Mouse (Mus musculus) cerebellum, postnatal 4 days (tissue): ENCODE results near the gene Cd70.
"Not testable (repeated sequence)": the region's sequence is repeated elsewhere in the genome, so short reads cannot be mapped to it uniquely, and the experiment has no call there.

Source experiments
- DNase-seq, 2 experiments: peaks; one replicate each; pipeline ENCODE4 v3.0.0; 2022; ENCODE audit warnings: low spot score in 2 of 2, mixed read lengths in 1 of 2

The Cd70 gene

DNA sequence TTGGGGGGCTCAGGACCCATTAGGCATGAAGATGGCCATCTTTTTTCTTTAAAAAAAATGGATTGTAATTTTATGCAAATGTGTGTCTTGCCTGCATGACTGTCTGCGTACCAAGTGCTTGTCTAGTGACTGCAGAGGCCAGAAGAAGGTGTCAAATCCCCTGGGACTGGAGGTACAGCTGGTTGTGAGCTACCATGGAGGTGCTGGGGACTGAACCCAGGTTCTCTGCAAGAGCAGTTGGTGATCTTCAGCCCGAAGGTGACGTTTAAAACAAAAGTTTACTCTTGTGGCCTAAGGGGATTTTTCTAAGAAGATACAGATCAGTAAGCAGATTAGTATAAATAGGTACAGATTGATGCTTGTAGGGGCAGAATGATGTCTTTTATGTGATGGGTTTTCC lies 13.9 kb downstream of the Cd70 start:
- DNase-seq: no peak

DNA sequence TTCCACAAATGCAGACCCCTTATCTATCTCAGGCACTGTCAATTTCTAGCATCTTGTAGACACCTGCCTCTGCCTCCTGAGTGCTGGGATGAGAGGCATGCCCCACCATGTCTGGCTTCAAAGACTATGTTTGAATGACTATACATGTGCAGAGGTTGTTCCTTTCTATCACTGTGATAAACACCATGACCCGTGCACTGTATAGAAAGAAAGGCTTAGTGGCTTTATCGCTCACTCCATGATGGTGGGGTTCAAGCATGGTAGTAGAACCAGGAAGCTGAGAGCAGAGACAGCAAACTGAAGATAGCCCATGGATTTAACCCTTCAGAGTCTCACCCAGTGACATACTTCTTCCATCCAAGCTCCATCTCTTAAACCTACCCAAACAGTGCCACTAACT lies 14.9 kb downstream of the Cd70 start:
- no peak for DNase-seq

DNA sequence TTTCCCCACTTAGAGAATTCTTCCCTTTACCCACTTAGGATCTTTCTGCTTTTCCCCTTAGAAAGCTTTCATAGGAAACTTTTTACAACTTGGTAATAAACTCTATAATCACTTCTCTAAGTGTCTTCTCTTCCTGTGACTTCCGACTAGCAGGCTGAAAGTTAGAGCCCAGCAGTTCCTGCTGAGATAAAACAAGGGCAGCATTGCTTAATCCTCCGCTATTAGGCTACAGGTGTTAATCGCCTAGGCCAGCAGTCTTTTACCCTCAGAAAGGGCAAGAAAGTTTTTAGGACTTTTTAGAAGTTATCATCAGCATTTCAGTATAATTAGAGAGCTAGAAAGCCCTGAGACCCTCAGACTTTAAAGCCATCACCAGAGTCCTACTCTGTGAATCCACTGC lies 15.6 kb downstream of the Cd70 start:
- not testable (repeated sequence) for DNase-seq

DNA sequence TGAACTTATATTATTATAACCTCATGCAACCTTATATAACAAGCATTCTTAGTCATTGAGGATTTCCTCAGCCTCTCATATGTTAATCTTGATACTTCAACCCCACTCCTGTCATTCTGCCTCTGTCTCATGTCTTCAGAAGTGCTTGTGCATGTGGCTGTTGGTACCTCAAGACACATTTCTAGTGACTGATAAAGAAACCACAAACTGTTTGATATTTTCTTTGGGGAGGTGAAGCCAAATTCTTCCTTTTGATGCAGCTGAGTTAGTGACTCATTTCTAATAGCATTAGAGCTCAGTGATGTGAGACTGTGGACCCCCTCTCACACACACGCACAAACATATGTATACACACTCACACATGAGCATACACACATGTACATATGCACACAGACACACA lies 17.8 kb downstream of the Cd70 start:
- no peak for DNase-seq

DNA sequence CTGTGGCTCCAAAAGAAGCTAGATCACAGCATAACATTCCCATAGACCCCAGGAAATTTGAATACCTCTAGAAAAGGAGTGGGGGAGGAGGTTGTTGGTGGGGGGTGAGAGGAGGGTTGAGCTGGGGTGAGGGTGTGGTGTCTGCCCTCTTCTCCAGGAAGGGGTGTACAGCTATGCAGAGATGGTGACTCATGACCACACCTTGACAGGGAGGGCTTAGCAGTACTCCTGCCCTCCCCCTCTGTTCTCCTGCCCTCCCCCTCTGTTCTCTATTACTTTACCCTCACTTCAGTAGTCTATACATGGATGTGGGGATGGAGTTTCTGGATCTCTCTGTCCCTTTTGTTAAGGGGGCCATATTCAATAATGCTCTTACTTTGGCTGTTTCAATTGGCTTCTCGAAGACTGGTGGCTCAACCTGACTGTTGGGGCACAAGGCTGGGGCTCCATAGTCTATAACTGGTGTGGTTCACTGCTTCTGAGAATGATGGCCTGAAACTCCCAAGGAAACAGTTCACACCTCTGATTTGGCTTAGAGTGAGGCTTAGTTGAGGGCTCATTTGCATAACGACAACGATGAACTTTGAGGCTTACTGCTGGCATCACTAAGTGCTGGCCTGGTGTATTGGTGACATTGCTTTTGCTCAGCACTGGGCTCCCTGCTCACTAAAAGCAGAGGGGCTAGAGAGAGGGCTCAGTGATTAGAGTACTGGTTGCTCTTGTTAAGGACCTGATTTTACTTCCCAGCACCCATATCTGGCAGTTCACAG lies 23.5 kb downstream of the Cd70 start:
- DNase-seq: no peak

DNA sequence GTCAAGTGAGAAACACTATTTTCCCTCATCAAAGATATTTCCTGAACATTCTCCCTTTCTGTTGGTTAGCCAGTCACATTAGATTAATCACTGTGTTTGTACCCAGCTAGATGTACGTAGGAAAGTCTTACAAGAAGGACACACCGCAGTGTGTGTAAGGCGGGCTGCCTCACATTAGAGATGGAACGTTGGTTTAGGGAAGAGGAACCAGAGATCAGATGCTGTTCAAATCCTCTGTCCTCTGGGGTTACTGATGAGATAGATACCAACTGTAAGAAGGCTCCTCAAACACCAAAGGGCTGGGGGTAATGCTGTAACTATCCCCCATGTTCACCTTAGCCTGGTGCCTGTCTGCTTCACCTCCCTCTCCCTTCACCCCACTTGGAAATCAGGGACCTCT lies 24.8 kb downstream of the Cd70 start:
- DNase-seq: no peak

DNA sequence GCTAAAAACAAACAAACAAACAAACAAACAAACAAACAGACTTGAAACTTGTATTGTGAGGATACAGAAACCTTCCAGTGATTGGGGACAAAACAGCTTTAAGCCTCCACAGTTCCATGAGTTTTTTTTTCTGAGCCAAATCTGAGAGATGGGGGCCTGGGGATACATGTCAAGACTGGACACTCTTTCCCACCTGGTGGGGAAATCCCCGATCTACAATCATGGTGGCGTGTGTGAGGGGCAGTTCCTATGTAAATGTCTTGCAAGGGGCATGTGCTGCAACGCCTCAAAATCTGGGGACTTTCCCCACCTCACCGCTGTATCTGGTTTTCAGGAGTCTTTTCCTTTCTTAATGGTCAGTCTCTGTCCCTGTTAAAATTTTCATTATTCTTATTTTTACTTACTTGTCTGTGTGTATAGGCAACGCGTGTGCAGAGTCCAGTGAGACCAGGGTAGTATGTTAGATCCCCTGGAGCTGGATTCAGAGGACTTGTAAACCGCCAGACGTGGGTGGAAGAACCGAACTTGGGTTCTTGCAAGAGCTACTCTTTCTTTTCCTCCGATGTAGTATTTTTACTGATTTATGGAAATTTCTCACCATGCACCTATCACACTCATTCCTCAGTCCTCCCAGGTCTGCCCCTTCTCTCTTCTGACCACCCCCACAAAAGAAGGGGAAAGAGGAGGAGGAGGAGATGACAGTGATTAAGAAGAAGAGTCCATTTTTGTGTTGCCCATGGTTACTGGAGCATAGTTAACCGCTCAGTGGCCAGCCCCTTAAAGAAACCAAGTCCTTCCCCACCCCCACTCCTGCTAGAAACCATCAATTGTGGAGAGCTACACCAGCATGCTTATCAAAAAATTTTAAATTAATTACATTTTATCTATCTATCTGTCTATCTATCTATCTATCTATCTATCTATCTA lies 26.1 kb downstream of the Cd70 start:
- DNase-seq: no peak

DNA sequence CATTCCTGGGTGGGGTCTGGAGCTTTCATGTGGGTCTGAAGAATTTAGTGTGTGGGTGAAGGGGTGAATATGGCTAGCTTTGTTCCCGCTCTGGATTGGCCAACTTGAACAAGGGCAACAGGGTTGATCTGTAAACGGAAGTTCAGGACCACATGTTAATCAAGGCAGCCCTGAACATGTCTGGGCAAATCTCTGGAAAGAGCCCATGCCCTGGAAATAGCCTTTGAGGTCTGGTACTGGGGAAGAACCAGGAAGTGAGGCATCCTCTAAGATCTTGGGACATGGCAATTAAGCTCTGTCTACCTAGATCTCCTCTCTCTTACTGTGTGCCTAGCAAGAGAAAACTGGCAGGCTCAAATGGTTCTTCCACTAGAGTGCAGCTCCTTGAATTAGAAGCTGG lies 27.7 kb downstream of the Cd70 start:
- no peak for DNase-seq

DNA sequence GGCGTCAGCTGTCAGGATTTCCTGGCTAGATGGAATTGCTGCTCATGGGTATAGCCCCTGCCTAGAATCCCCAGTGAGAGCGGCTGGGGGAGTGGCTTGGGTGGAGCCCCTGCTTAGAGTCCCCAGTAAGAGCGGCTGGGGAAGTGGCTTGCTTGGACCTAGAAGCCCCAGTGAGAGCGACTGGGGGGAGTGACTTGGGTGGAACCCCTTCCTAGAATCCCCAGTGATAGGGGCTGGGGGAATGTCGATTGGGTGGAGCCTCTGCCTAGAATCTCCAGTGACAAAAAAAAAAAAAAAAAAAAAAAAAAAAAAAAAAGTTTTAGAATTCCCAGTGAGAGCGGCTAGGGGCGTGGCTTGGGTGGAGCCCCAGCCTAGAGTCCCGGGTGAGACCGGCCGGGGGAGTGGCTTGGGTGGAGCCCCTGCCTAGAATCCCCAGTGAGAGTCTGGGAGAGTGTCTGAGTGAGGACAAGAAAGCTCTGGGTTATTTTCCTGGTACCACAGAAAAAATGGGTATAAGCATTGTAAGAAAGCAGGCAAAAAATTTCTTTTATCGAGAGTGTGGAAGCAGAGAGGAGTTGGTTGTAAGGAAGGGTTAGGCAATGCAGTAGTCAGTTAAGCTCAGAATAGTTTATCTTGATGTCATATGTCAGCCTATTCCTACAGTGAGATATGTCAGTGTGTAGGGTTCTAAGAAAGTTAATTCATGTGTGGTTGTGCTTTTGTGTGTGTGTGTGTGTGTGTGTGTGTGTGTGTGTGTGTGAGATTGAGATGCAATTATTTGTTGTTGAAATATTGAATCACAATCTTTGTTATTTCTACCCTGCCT lies 30.8 kb downstream of the Cd70 start:
- no peak for DNase-seq

DNA sequence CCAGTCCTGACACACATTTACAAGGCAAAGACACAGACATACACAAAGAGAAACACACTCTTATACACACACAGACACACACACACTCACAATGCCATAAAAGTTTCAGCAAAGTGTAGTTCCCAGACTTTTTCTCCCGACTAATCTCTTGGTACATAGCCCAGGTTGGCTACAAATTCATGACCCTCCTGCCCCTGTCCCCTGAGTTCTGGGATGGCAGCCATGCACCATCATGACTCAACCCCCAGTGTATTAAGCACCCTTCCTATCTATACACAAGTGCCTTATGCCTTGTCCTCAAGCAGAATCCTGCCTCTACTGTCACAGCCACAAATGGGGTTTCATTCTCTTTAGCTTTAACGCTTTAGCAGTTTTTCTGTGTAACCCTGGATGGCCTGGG lies 32.8 kb downstream of the Cd70 start:
- DNase-seq: no peak

DNA sequence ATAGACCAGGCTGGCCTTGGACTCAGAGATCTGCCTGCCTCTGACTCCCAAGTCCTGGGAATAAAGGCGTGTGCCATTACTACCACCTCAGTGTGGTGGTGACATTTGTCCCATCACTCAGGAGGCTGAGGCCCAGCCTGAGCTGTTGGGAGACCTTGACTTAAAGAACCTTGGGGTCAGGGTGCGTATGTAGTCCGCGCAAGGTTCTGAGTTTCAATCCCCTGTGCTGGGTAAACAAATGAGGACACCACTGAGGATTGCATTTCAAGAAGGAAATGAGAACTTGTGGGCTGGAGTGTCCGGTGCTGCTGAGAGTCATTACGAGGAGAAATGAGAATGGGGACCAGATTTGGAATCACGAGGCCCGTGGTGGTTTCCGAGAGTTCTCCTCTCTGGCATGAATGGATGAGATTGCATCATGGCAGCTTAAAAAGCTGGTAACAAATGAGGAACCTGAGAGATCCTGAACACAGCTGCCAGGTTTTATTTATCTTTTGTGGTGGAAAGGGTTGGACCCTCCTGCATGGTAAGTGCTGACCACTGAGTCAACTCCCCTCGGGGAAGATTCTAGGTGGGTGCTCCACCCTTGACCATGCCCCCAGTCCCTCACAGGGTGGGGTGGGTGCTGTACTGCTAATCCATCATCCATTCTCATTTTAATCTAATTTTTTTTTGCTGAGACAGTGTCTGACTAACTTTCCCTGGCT lies 36.7 kb downstream of the Cd70 start:
- DNase-seq: no peak

DNA sequence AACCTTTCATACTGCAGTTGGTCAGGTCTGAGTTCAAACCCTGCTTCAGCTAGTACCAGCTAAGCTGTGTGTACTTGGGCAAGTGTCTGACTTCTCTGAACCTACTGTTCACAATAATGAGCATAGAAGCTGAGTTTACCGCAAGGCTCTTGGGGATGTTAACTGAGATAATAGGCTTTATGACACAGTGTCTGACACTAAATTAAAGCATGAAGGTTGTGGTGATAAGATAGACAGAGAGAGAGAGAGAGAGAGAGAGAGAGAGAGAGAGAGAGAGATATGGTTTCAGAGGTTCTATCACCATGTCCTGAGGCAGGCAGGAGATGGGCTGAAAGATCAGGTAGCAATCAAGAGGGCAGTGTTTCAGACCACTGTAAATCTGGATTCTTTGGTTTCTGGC lies 39.6 kb downstream of the Cd70 start:
- no peak for DNase-seq

DNA sequence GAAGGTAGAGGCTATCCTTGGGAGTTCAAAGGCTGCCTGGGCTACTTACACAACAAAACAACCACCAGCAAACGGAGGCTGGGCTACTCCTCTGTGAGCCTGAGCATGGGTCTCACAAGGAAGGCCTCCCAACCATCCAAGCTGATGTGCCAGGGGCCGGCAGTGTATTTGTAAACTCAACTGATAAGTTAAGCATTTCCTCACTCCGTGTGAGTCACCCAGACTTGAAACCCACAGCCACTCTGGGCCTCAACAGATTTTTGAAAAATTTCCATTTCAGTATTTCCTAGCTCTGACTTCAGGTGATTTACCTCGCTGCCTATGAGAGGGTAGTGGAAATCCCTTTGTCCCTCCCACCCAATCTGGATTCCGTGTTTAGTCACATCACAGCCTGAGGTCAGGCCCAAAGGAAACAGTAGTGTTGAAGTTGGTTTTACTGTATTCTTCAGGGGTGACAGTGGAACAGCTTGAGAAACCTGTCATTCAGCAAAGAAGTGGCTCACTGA lies 40.9 kb downstream of the Cd70 start:
- no peak for DNase-seq

DNA sequence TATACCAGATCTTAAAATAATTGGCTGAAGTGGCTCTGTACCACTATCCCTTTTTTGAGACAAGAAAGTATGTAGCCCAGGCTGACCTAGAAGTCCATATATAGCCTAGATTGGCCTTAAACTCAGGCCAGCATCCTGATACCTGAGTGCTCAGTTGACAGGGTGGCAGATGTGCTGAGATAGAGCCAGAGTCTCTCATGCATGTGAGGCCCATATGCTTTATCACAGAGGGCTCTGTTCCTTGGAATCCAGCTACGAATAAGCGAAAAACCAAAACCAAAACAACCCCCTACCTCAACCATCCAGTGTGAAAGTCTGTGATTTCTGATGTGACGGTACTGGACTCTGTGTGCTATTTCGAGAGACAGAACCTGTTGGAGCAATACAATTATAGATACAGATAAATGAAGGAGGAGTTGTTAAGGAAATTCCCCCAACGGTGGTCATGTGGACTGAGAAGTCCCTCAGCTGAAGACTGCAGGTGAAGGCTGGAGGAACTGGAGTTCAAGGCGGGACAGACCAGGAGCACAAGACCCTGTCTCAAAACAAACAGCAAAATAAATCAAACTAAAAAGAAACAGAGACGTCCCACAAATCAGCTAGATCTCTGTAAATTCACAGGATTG lies 41.4 kb downstream of the Cd70 start:
- no peak for DNase-seq

DNA sequence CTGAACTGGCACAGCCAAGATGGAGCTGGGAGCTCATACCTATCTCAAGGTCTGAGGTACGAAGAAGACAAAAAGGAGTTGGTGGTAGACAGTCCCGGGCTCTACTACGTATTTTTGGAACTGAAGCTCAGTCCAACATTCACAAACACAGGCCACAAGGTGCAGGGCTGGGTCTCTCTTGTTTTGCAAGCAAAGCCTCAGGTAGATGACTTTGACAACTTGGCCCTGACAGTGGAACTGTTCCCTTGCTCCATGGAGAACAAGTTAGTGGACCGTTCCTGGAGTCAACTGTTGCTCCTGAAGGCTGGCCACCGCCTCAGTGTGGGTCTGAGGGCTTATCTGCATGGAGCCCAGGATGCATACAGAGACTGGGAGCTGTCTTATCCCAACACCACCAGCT lies 42.5 kb downstream of the Cd70 start:
- no peak for DNase-seq

DNA sequence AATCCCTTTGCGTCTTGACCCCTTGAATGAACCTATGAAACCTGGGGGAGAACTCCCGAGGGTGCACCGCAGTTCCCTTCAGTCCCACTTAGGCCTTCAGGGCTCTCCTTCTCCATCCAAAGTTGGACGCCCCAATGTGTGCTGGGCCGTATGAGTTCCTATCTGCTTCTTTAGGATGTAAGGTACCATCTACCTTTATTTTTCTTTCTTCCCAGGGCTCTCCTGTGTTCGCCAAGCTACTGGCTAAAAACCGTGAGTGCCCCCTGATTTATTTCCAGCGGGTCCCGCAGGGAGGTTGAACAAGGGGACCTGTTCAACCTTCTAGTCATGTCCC lies 43.6 kb downstream of the Cd70 start:
- DNase-seq: no peak

DNA sequence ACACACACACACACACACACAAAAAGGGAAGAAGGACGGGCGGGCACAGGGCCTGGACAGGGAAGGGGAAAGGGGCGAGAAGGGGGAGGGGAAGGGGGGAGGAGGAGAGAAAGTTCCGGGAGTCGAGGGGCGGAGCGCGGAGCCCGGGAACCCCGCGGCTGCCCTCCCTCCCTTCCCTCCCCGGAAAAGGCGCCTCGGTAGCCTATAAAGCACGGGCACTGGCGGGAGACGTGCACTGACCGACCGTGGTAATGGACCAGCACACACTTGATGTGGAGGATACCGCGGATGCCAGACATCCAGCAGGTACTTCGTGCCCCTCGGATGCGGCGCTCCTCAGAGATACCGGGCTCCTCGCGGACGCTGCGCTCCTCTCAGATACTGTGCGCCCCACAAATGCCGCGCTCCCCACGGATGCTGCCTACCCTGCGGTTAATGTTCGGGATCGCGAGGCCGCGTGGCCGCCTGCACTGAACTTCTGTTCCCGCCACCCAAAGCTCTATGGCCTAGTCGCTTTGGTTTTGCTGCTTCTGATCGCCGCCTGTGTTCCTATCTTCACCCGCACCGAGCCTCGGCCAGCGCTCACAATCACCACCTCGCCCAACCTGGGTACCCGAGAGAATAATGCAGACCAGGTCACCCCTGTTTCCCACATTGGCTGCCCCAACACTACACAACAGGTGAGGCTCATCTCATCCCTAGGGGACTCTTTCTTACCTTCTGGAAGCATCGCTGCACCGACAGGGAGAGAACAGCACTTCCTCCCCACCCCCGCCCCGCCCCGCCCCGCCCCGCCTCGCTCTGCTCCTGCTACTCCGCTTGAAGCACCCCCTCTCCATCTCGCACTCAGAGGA lies 44.2 kb downstream of the Cd70 start, which contains the start of gene Tnfsf9:
Gene Tnfsf9 (plus strand): TSS at position 145 of the 854 bp plus-strand sequence.
- peak in 1 of 2 experiments; percentile 22 for DNase-seq

DNA sequence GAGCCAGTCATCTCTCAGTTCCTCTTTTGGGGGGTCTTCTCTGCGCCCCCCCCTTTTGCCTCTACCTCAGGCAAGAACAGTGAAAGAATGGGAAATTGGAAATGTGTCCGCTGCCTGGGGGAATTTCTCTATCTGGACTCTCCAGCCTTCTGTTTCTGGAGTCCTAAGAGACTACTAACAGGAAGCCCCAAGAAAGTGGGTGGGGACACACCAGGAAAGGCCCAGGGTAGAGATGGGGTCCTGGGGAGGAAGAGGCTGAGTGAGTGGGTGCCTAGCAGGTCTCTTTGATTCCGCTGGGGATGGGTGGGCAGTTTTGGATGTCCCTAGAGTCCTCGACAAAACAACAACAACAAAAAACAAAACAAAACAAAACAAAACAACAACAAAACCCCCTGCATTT lies 45.1 kb downstream of the Cd70 start:
- no peak for DNase-seq

DNA sequence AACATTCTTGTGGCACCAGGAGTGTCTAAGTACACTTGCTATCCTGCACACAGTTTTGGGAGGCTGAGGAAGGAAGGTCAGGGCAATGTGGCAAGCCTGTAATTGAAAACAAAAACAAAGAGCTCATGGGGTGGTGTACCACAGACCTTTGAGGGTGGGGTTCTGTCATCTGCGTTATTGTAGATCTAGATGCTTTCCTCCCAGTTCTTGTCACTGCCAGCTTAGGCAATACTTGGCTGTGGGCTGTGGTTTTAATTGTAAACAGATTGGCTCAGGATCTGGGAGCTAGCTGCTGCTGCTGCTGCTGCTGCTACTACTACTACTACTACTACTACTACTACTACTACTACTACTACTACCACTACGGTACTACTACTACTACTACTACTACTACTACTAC lies 47.3 kb downstream of the Cd70 start:
- no peak for DNase-seq
